Mouse (Mus musculus): ENCODE data around the gene Dram2. TPM values are rescaled to one million over a fixed set of nuclear protein-coding genes. Genes with fewer than 3 reads are reported as not detected.
A peak's percentile ranks its signal among the peaks of the same experiment; 100 is the strongest.

Dram2 gene
- total RNA-seq (2018; cell fraction: chromatin; rRNA removed), result 100 to 1,000 TPM in 20 of 26 experiments, 10 to 100 TPM in 6; 37.1 to 283 (median 171) TPM
- 100 to 1,000 TPM; 192 to 356 (median 270) TPM for total RNA-seq (2018; cell fraction: cytosol; rRNA removed)
- total RNA-seq (2018; cell fraction: nucleus; rRNA removed), result 100 to 1,000 TPM in 24 of 26 experiments, 10 to 100 TPM in 2; 86.2 to 326 (median 213) TPM
- polyA plus RNA-seq (2018), result 145 to 281 TPM (median 211 TPM) in 3 replicates

GRCm38 (mm10) chr3:106547171-106547923 lies at the start of gene Dram2, which contains the start of gene Cept1:
Gene Dram2 (plus strand): TSS chr3:106547798.
Gene Cept1 (minus strand): TSS chr3:106547802.
- Histone ChIP-seq H3K27ac (peak within 1 kb of the TSS; percentile 89), H3K4me3 (ENCODE audit: inconsistent target) (peak within 1 kb of the TSS; percentile 92), H3K36me3 (ENCODE audit: inconsistent target) (peaks cover 2% of the 10 kb centered on the region; the same call in 1 of the 2 replicates), H3K79me2 (ENCODE audit: inconsistent target) (peaks cover 96% of the 10 kb centered on the region)
- WGBS (ENCODE audit: missing documents), result 1% methylated on average over 61 of the region's 63 CpGs

GRCm38 (mm10) chr3:106500510-106500909 lies 47.1 kb upstream of the Dram2 start:
- H3K36me3 ChIP-seq (ENCODE audit: inconsistent target), result peaks cover 33% of the 10 kb centered on the region

GRCm38 (mm10) chr3:106502892-106503291 lies 44.7 kb upstream of the Dram2 start:
- no peaks in the 10 kb centered on the region for H3K79me2 ChIP-seq (ENCODE audit: inconsistent target)
- no peak overlapping the region for H3K4me3 ChIP-seq (ENCODE audit: inconsistent target)
- H3K36me3 ChIP-seq (ENCODE audit: inconsistent target), result peaks cover 48% of the 10 kb centered on the region
- no peak overlapping the region for H3K27ac ChIP-seq
- 86% methylated on average over 2 of the region's 2 CpGs for WGBS (ENCODE audit: missing documents)

More at GRCm38 (mm10) chr3:106500510-106500909, 47.1 kb upstream of the Dram2 start:
- 95% methylated on average over 2 of the region's 2 CpGs for WGBS (ENCODE audit: missing documents)
- no peak overlapping the region for H3K4me3 ChIP-seq (ENCODE audit: inconsistent target)
- no peak overlapping the region for H3K27ac ChIP-seq
- no peaks in the 10 kb centered on the region for H3K79me2 ChIP-seq (ENCODE audit: inconsistent target)

GRCm38 (mm10) chr3:106510669-106511068 lies 36.9 kb upstream of the Dram2 start:
- no peak overlapping the region for H3K4me3 ChIP-seq (ENCODE audit: inconsistent target)
- 100% methylated on average over 1 of the region's 1 CpGs for WGBS (ENCODE audit: missing documents)
- H3K27ac ChIP-seq, result no peak overlapping the region
- H3K79me2 ChIP-seq (ENCODE audit: inconsistent target), result peaks cover 11% of the 10 kb centered on the region; the same call in 1 of the 2 replicates
- peaks cover 59% of the 10 kb centered on the region for H3K36me3 ChIP-seq (ENCODE audit: inconsistent target)

GRCm38 (mm10) chr3:106515016-106515415 lies 32.6 kb upstream of the Dram2 start:
- 93% methylated on average over 6 of the region's 6 CpGs for WGBS (ENCODE audit: missing documents)
- peaks cover 53% of the 10 kb centered on the region for H3K36me3 ChIP-seq (ENCODE audit: inconsistent target)
- peaks cover 15% of the 10 kb centered on the region; the same call in 1 of the 2 replicates for H3K79me2 ChIP-seq (ENCODE audit: inconsistent target)
- H3K4me3 ChIP-seq (ENCODE audit: inconsistent target), result no peak overlapping the region
- no peak overlapping the region for H3K27ac ChIP-seq

GRCm38 (mm10) chr3:106522730-106523129 lies 24.9 kb upstream of the Dram2 start:
- Histone ChIP-seq H3K36me3 (ENCODE audit: inconsistent target) (peaks cover 20% of the 10 kb centered on the region), H3K79me2 (ENCODE audit: inconsistent target) (peaks cover 45% of the 10 kb centered on the region; the same call in 1 of the 2 replicates), H3K27ac (no peak overlapping the region), H3K4me3 (ENCODE audit: inconsistent target) (no peak overlapping the region)
- WGBS (ENCODE audit: missing documents), result 100% methylated on average over 1 of the region's 1 CpGs

- WGBS (ENCODE audit: missing documents), result 100% methylated on average over 2 of the region's 2 CpGs
- Histone ChIP-seq H3K79me2 (ENCODE audit: inconsistent target) (peaks cover 57% of the 10 kb centered on the region; the same call in 1 of the 2 replicates), H3K4me3 (ENCODE audit: inconsistent target) (no peak overlapping the region), H3K27ac (no peak overlapping the region), H3K36me3 (ENCODE audit: inconsistent target) (peaks cover 36% of the 10 kb centered on the region)
Observed at GRCm38 (mm10) chr3:106526411-106526810, 21.2 kb upstream of the Dram2 start.

GRCm38 (mm10) chr3:106528032-106528431 lies 19.6 kb upstream of the Dram2 start:
- H3K79me2 ChIP-seq (ENCODE audit: inconsistent target), result peaks cover 65% of the 10 kb centered on the region
- WGBS (ENCODE audit: missing documents), result 100% methylated on average over 2 of the region's 2 CpGs
- H3K36me3 ChIP-seq (ENCODE audit: inconsistent target), result peaks cover 43% of the 10 kb centered on the region
- H3K4me3 ChIP-seq (ENCODE audit: inconsistent target), result no peak overlapping the region
- H3K27ac ChIP-seq, result no peak overlapping the region

- Histone ChIP-seq H3K4me3 (ENCODE audit: inconsistent target) (no peak overlapping the region), H3K27ac (no peak overlapping the region), H3K36me3 (ENCODE audit: inconsistent target) (peaks cover 58% of the 10 kb centered on the region), H3K79me2 (ENCODE audit: inconsistent target) (peaks cover 79% of the 10 kb centered on the region)
- 81% methylated on average over 2 of the region's 2 CpGs for WGBS (ENCODE audit: missing documents)
Observed at GRCm38 (mm10) chr3:106533277-106533676, 14.3 kb upstream of the Dram2 start.

GRCm38 (mm10) chr3:106544721-106545316 lies 2.8 kb upstream of the Dram2 start:
- H3K36me3 ChIP-seq (ENCODE audit: inconsistent target), result peaks cover 14% of the 10 kb centered on the region; the same call in 1 of the 2 replicates
- WGBS (ENCODE audit: missing documents), result 84% methylated on average over 8 of the region's 8 CpGs
- H3K79me2 ChIP-seq (ENCODE audit: inconsistent target), result peaks cover 96% of the 10 kb centered on the region
- H3K4me3 ChIP-seq (ENCODE audit: inconsistent target), result no peak overlapping the region
- no peak overlapping the region for H3K27ac ChIP-seq

- H3K79me2 ChIP-seq (ENCODE audit: inconsistent target), result peaks cover 96% of the 10 kb centered on the region
- no peaks in the 10 kb centered on the region; the same call in 1 of the 2 replicates for H3K36me3 ChIP-seq (ENCODE audit: inconsistent target)
- H3K27ac ChIP-seq, result peak overlapping the region; percentile 89
- H3K4me3 ChIP-seq (ENCODE audit: inconsistent target), result peak overlapping the region; percentile 92
- under 1% methylated on average over 25 of the region's 27 CpGs for WGBS (ENCODE audit: missing documents)
Observed at GRCm38 (mm10) chr3:106547924-106548539, 434 bp downstream of the Dram2 start.

- no peaks in the 10 kb centered on the region; the same call in 1 of the 2 replicates for H3K36me3 ChIP-seq (ENCODE audit: inconsistent target)
- 57% methylated on average over 3 of the region's 3 CpGs for WGBS (ENCODE audit: missing documents)
- H3K27ac ChIP-seq, result peak overlapping the region; percentile 89
- H3K79me2 ChIP-seq (ENCODE audit: inconsistent target), result peaks cover 89% of the 10 kb centered on the region
- peak overlapping the region; percentile 92 for H3K4me3 ChIP-seq (ENCODE audit: inconsistent target)
Observed at GRCm38 (mm10) chr3:106548971-106549370, 1.4 kb downstream of the Dram2 start.

GRCm38 (mm10) chr3:106553411-106553810 lies 5.8 kb downstream of the Dram2 start:
- peaks cover 14% of the 10 kb centered on the region; the same call in 1 of the 2 replicates for H3K36me3 ChIP-seq (ENCODE audit: inconsistent target)
- peaks cover 83% of the 10 kb centered on the region for H3K79me2 ChIP-seq (ENCODE audit: inconsistent target)
- H3K27ac ChIP-seq, result peak overlapping the region; percentile 91
- H3K4me3 ChIP-seq (ENCODE audit: inconsistent target), result no peak overlapping the region
- WGBS (ENCODE audit: missing documents), result 32% methylated on average over 5 of the region's 5 CpGs

- Histone ChIP-seq H3K79me2 (ENCODE audit: inconsistent target) (peaks cover 72% of the 10 kb centered on the region), H3K36me3 (ENCODE audit: inconsistent target) (peaks cover 18% of the 10 kb centered on the region; the same call in 1 of the 2 replicates), H3K4me3 (ENCODE audit: inconsistent target) (no peak overlapping the region), H3K27ac (peak overlapping the region; percentile 17; the same call in 1 of the 2 replicates)
- WGBS (ENCODE audit: missing documents), result 91% methylated on average over 3 of the region's 3 CpGs
Observed at GRCm38 (mm10) chr3:106555743-106556250, 8.2 kb downstream of the Dram2 start.

Measured in macrophage (primary cell).